Mouse (Mus musculus): ENCODE results near the gene Pik3r5.

Pik3r5 gene

GRCm38 (mm10) chr11:68431699-68432360, at the start of gene Pik3r5:
TSS of gene Pik3r5 (plus strand) at chr11:68432121.
- in situ Hi-C loops (cut with MseI, MboI) = no loop called here

- in situ Hi-C loops (cut with MseI, MboI) = no loop called here
Observed at GRCm38 (mm10) chr11:68383519-68383918, 48.4 kb upstream of the Pik3r5 start.

- in situ Hi-C loops (cut with MseI, MboI) = no loop called here
Observed at GRCm38 (mm10) chr11:68384131-68384530, 47.8 kb upstream of the Pik3r5 start.

GRCm38 (mm10) chr11:68384592-68385020, 47.3 kb upstream of the Pik3r5 start:
- in situ Hi-C loops (cut with MseI, MboI) = no loop called here

- in situ Hi-C loops (cut with MseI, MboI) = no loop called here
Observed at GRCm38 (mm10) chr11:68385021-68385821, 46.7 kb upstream of the Pik3r5 start.

GRCm38 (mm10) chr11:68385921-68386588, 45.9 kb upstream of the Pik3r5 start:
- in situ Hi-C loops (cut with MseI, MboI) = no loop called here

- in situ Hi-C loops (cut with MseI, MboI) = no loop called here
Observed at GRCm38 (mm10) chr11:68386589-68387440, 45.1 kb upstream of the Pik3r5 start.

- in situ Hi-C loops (cut with MseI, MboI) = no loop called here
Observed at GRCm38 (mm10) chr11:68387441-68387760, 44.5 kb upstream of the Pik3r5 start.

- in situ Hi-C loops (cut with MseI, MboI) = no loop called here
Observed at GRCm38 (mm10) chr11:68387971-68388654, 43.8 kb upstream of the Pik3r5 start.

- in situ Hi-C loops (cut with MseI, MboI) = no loop called here
Observed at GRCm38 (mm10) chr11:68388655-68389015, 43.3 kb upstream of the Pik3r5 start.

GRCm38 (mm10) chr11:68389621-68390020, 42.3 kb upstream of the Pik3r5 start:
- in situ Hi-C loops (cut with MseI, MboI) = no loop called here

- in situ Hi-C loops (cut with MseI, MboI) = no loop called here
Observed at GRCm38 (mm10) chr11:68390381-68391287, 41.3 kb upstream of the Pik3r5 start.

- in situ Hi-C loops (cut with MseI, MboI) = no loop called here
Observed at GRCm38 (mm10) chr11:68393897-68394490, 37.9 kb upstream of the Pik3r5 start.

GRCm38 (mm10) chr11:68394749-68395148, 37.2 kb upstream of the Pik3r5 start:
- in situ Hi-C loops (cut with MseI, MboI) = no loop called here

GRCm38 (mm10) chr11:68395546-68395945, 36.4 kb upstream of the Pik3r5 start:
- in situ Hi-C loops (cut with MseI, MboI) = no loop called here

- in situ Hi-C loops (cut with MseI, MboI) = no loop called here
Observed at GRCm38 (mm10) chr11:68398891-68399547, 32.9 kb upstream of the Pik3r5 start.

- in situ Hi-C loops (cut with MseI, MboI) = loop anchor here in 1 of 2 experiments (10.0 kb wide), 1 partner anchor 395 kb away; no protein-coding TSS in a partner anchor
Observed at GRCm38 (mm10) chr11:68399548-68400020, 32.3 kb upstream of the Pik3r5 start.

- in situ Hi-C loops (cut with MseI, MboI) = loop anchor here in 1 of 2 experiments (10.0 kb wide), 1 partner anchor 395 kb away; no protein-coding TSS in a partner anchor
Observed at GRCm38 (mm10) chr11:68400021-68400671, 31.8 kb upstream of the Pik3r5 start.
